Mouse (Mus musculus) intestine, embryonic 16.5 days (tissue): Measurements from ENCODE around the gene Efcab11. TPM values are rescaled to one million over a fixed set of nuclear protein-coding genes. Genes with fewer than 3 reads are reported as not detected.
A peak's percentile ranks its signal among the peaks of the same experiment; 100 is the strongest.

Source experiments
- ATAC-seq: fragments of 200-750 bp; cut with Nextera tagmentation; 2 replicates; pipeline ENCODE4 v1.8.0; 2017; ENCODE audit warnings: moderate TSS enrichment, moderate library complexity
- H3K27ac ChIP-seq: fragments of 300-500 bp; sonication (generic); 2 replicates; pipeline ENCODE4 v1.5.1; 2014; ENCODE audit warnings: mild to moderate bottlenecking, low read length
- H3K27me3 ChIP-seq: fragments of 300-500 bp; sonication (generic); replicated peaks from 2 replicates; pipeline ENCODE4 v1.6.1; 2014; ENCODE audit warnings: low read length, control low read depth, mixed read lengths; ENCODE audit not compliant: control insufficient read depth, insufficient read depth
- H3K36me3 ChIP-seq: fragments of 300-500 bp; sonication (generic); 2 replicates; pipeline ENCODE4 v1.6.1; 2014; ENCODE audit warnings: low read length, control low read depth; ENCODE audit not compliant: control insufficient read depth, insufficient read depth
- H3K4me1 ChIP-seq: fragments of 300-500 bp; sonication (generic); 2 replicates; pipeline ENCODE4 v1.6.1; 2014; ENCODE audit warnings: low read length, control low read depth, mixed read lengths; ENCODE audit not compliant: control insufficient read depth, insufficient read depth
- H3K4me2 ChIP-seq: fragments of 300-500 bp; sonication (generic); 2 replicates; pipeline ENCODE4 v1.6.1; 2014; ENCODE audit warnings: low read depth, low read length, control low read depth
- H3K4me3 ChIP-seq: fragments of 300-500 bp; sonication (generic); 2 replicates; pipeline ENCODE4 v1.5.1; 2014; ENCODE audit warnings: mild to moderate bottlenecking, low read length
- H3K9ac ChIP-seq: fragments of 300-500 bp; sonication (generic); 2 replicates; pipeline ENCODE4 v1.6.1; 2014; ENCODE audit warnings: low read depth, low read length
- H3K9me3 ChIP-seq: fragments of 300-500 bp; sonication (generic); 2 replicates; pipeline ENCODE4 v1.6.1; 2016; ENCODE audit warnings: low read length, control low read depth; ENCODE audit not compliant: control insufficient read depth
- WGBS: fragments of 180-500 bp; shearing (Covaris S2); extraction: QIAGEN DNeasy Blood & Tissue Kit; methylation state at CpG from one replicate; pipeline ENCODE4 v1.1.7; 2014; 5-methylcytosine and 5-hydroxymethylcytosine counted together
- polyA plus RNA-seq: library from polyadenylated mRNA; unstranded; fragments of >200 nt; fragmentation: Nextera tagmentation; extraction: Ambion mirVana; gene quantifications from 2 replicates; pipeline ENCODE4 v1.2.1, GENCODE M21; 2015

The Efcab11 gene
- 7.9 and 9.7 TPM in 2 replicates for polyA plus RNA-seq

GRCm38 (mm10) chr12:99884269-99885261, at the start of gene Efcab11, which contains the start of gene Tdp1:
Gene Efcab11, minus strand, starts transcription at chr12:99884439.
Gene Tdp1, plus strand, starts transcription at chr12:99884517.
- peak within 1 kb of the TSS; percentile 84 for H3K27ac ChIP-seq
- WGBS, result under 1% methylated on average over 73 of the region's 73 CpGs
- peak within 1 kb of the TSS; percentile 91 for H3K4me2 ChIP-seq
- peak within 1 kb of the TSS; percentile 76 for H3K4me3 ChIP-seq
- H3K9ac ChIP-seq, result peak within 1 kb of the TSS; percentile 87
- H3K9me3 ChIP-seq, result no peaks in the 10 kb centered on the region
- H3K36me3 ChIP-seq, result no peaks in the 10 kb centered on the region
- peak; percentile 90 for ATAC-seq
- peaks cover 13% of the 10 kb centered on the region for H3K4me1 ChIP-seq
- no peaks in the 10 kb centered on the region for H3K27me3 ChIP-seq

- Histone ChIP-seq H3K9me3 (no peaks in the 10 kb centered on the region), H3K27ac (no peak overlapping the region), H3K4me1 (no peaks in the 10 kb centered on the region), H3K27me3 (no peaks in the 10 kb centered on the region), H3K9ac (no peak overlapping the region), H3K4me3 (no peak overlapping the region), H3K4me2 (no peak overlapping the region), H3K36me3 (no peaks in the 10 kb centered on the region)
- 0 out of 2 replicates have a peak, but pooled peaks have one; percentile 23 for ATAC-seq
- 72% methylated on average over 3 of the region's 3 CpGs for WGBS
Observed at GRCm38 (mm10) chr12:99933630-99934029, 49.4 kb upstream of the Efcab11 start.

- no peaks in the 10 kb centered on the region for H3K27me3 ChIP-seq
- no peaks in the 10 kb centered on the region for H3K36me3 ChIP-seq
- H3K9ac ChIP-seq, result no peak overlapping the region
- H3K4me3 ChIP-seq, result no peak overlapping the region
- H3K9me3 ChIP-seq, result no peaks in the 10 kb centered on the region
- no peak for ATAC-seq
- H3K4me2 ChIP-seq, result no peak overlapping the region
- H3K27ac ChIP-seq, result no peak overlapping the region
- WGBS, result 86% methylated on average over 4 of the region's 4 CpGs
- H3K4me1 ChIP-seq, result no peaks in the 10 kb centered on the region
Observed at GRCm38 (mm10) chr12:99932245-99932644, 48.0 kb upstream of the Efcab11 start.

- WGBS, result 63% methylated on average over 1 of the region's 1 CpGs
Observed at GRCm38 (mm10) chr12:99929160-99929559, 44.9 kb upstream of the Efcab11 start.

GRCm38 (mm10) chr12:99928311-99928710, 44.1 kb upstream of the Efcab11 start:
- no peaks in the 10 kb centered on the region for H3K36me3 ChIP-seq
- H3K4me1 ChIP-seq, result no peaks in the 10 kb centered on the region
- no peaks in the 10 kb centered on the region for H3K9me3 ChIP-seq
- no peak overlapping the region for H3K4me2 ChIP-seq
- 86% methylated on average over 7 of the region's 7 CpGs for WGBS
- no peak for ATAC-seq
- no peak overlapping the region for H3K9ac ChIP-seq
- H3K27ac ChIP-seq, result no peak overlapping the region
- no peaks in the 10 kb centered on the region for H3K27me3 ChIP-seq
- no peak overlapping the region for H3K4me3 ChIP-seq

More at GRCm38 (mm10) chr12:99929160-99929559, 44.9 kb upstream of the Efcab11 start:
- no peak for ATAC-seq
- H3K27me3 ChIP-seq, result no peaks in the 10 kb centered on the region
- H3K9me3 ChIP-seq, result no peaks in the 10 kb centered on the region
- no peaks in the 10 kb centered on the region for H3K4me1 ChIP-seq
- no peaks in the 10 kb centered on the region for H3K36me3 ChIP-seq
- H3K9ac ChIP-seq, result no peak overlapping the region
- no peak overlapping the region for H3K4me2 ChIP-seq
- H3K4me3 ChIP-seq, result no peak overlapping the region
- no peak overlapping the region for H3K27ac ChIP-seq

GRCm38 (mm10) chr12:99923703-99924102, 39.5 kb upstream of the Efcab11 start:
- Histone ChIP-seq H3K9me3 (no peaks in the 10 kb centered on the region), H3K27ac (no peak overlapping the region), H3K4me3 (no peak overlapping the region), H3K36me3 (no peaks in the 10 kb centered on the region; the same call in 1 of the 2 replicates), H3K4me1 (no peaks in the 10 kb centered on the region), H3K9ac (no peak overlapping the region), H3K27me3 (no peaks in the 10 kb centered on the region), H3K4me2 (no peak overlapping the region)
- no peak for ATAC-seq
- WGBS, result 75% methylated on average over 5 of the region's 5 CpGs

- Histone ChIP-seq H3K9ac (no peak overlapping the region), H3K4me3 (no peak overlapping the region), H3K36me3 (no peaks in the 10 kb centered on the region; the same call in 1 of the 2 replicates), H3K4me1 (no peaks in the 10 kb centered on the region), H3K27me3 (no peaks in the 10 kb centered on the region), H3K4me2 (no peak overlapping the region), H3K27ac (no peak overlapping the region), H3K9me3 (no peaks in the 10 kb centered on the region)
- ATAC-seq, result no peak
- 57% methylated on average over 5 of the region's 5 CpGs for WGBS
Observed at GRCm38 (mm10) chr12:99923131-99923606, 38.9 kb upstream of the Efcab11 start.

GRCm38 (mm10) chr12:99921045-99921444, 36.8 kb upstream of the Efcab11 start:
- 90% methylated on average over 3 of the region's 3 CpGs for WGBS
- no peaks in the 10 kb centered on the region for H3K4me1 ChIP-seq
- H3K27me3 ChIP-seq, result no peaks in the 10 kb centered on the region
- ATAC-seq, result no peak
- no peaks in the 10 kb centered on the region; the same call in 1 of the 2 replicates for H3K36me3 ChIP-seq
- H3K4me2 ChIP-seq, result no peak overlapping the region
- no peak overlapping the region for H3K4me3 ChIP-seq
- no peak overlapping the region for H3K27ac ChIP-seq
- no peaks in the 10 kb centered on the region for H3K9me3 ChIP-seq
- H3K9ac ChIP-seq, result no peak overlapping the region

- no peak overlapping the region for H3K9ac ChIP-seq
- 89% methylated on average over 3 of the region's 3 CpGs for WGBS
- H3K4me1 ChIP-seq, result no peaks in the 10 kb centered on the region
- no peak for ATAC-seq
- H3K4me3 ChIP-seq, result no peak overlapping the region
- H3K9me3 ChIP-seq, result no peaks in the 10 kb centered on the region
- H3K36me3 ChIP-seq, result no peaks in the 10 kb centered on the region; the same call in 1 of the 2 replicates
- H3K4me2 ChIP-seq, result no peak overlapping the region
- no peak overlapping the region for H3K27ac ChIP-seq
- H3K27me3 ChIP-seq, result no peaks in the 10 kb centered on the region
Observed at GRCm38 (mm10) chr12:99919636-99920035, 35.4 kb upstream of the Efcab11 start.
